Mouse (Mus musculus): ENCODE measurements around the gene Slc8a1. TPM values are rescaled to one million over a fixed set of nuclear protein-coding genes. Genes with fewer than 3 reads are reported as not detected.

The Slc8a1 gene
- polyA plus RNA-seq, 1 experiment = 73.8 TPM

DNA sequence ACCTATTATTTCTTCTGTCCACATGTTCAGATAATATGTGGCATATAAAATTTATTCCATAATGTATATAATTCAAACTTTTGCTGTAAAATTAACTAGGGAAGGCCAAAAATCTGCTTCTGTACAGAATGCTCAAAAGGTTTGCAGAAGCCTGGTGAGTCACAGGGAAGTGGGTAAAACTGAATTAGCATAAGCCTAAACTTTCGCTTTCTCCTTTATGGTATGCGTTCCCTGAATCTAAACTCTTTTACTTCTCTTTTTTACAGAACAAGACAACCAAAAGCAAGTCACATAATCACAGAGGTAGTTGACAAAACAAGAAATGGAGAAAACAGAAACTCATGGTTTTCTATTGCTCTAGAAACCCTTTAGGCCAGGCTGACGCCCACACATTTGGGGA, 202.1 kb downstream of the Slc8a1 start:
- 61% methylated on average over 3 of the region's 3 CpGs for WGBS
- Histone ChIP-seq H3K27ac (ENCODE audit: insufficient read depth, low read depth, low read length) (no peak overlapping the region), H3K4me1 (ENCODE audit: control insufficient read depth, insufficient read depth, low read length) (no peaks in the 10 kb centered on the region), H3K4me3 (ENCODE audit: insufficient read depth, low read depth, low read length) (no peak overlapping the region)
- TF ChIP-seq CTCF (IDR thresholded peaks at IDR 0.05; ENCODE audit: insufficient read depth, low read depth, low read length) (no peak), POLR2A (IDR thresholded peaks at IDR 0.05; ENCODE audit: insufficient read depth, low read depth, low read length) (no peak)

DNA sequence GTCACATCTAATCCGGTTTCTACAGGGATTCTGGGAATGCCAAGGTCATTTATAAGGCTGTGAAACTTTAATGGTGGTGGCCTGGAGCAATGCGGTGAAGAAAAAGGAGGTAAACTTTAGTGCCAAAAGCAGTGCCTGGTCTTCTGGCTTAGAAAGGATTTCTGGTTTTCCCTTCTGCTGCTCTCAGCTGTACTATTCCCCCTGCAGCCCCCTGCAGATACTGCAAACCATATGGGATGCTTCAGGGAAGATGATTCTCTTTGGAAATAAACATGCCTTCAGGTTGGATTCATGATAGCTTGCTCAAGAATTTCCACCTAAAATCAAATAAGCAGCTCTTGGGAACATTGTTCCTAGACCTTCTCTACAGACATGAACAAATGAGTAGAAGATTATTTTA, 208.3 kb downstream of the Slc8a1 start:
- 70% methylated on average over 2 of the region's 2 CpGs for WGBS
- Histone ChIP-seq H3K4me3 (ENCODE audit: insufficient read depth, low read depth, low read length) (no peak overlapping the region), H3K4me1 (ENCODE audit: control insufficient read depth, insufficient read depth, low read length) (no peaks in the 10 kb centered on the region), H3K27ac (ENCODE audit: insufficient read depth, low read depth, low read length) (no peak overlapping the region)
- TF ChIP-seq POLR2A (IDR thresholded peaks at IDR 0.05; ENCODE audit: insufficient read depth, low read depth, low read length) (no peak), CTCF (IDR thresholded peaks at IDR 0.05; ENCODE audit: insufficient read depth, low read depth, low read length) (no peak)

DNA sequence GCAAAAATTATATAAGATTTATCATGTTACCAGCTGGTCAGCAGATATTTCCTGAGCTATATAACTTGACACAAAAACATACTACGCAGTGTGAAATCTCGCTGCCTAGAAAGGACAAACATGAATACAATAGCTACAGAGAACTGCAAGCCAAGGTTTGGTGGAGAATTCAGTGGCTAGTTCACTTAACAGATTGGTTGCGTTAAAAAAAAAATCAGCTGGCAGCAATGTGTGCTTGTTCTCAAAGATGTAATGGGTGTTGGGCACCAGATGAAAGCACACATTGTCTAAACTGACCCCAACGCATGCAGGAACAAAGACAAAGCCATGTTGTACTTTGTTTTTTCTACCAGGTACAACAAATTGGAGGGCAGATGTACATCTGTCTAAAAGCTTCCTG, 209.2 kb downstream of the Slc8a1 start:
- TF ChIP-seq CTCF (IDR thresholded peaks at IDR 0.05; ENCODE audit: insufficient read depth, low read depth, low read length) = no peak
- no peak for TF ChIP-seq POLR2A (IDR thresholded peaks at IDR 0.05; ENCODE audit: insufficient read depth, low read depth, low read length)
- 72% methylated on average over 4 of the region's 4 CpGs for WGBS

DNA sequence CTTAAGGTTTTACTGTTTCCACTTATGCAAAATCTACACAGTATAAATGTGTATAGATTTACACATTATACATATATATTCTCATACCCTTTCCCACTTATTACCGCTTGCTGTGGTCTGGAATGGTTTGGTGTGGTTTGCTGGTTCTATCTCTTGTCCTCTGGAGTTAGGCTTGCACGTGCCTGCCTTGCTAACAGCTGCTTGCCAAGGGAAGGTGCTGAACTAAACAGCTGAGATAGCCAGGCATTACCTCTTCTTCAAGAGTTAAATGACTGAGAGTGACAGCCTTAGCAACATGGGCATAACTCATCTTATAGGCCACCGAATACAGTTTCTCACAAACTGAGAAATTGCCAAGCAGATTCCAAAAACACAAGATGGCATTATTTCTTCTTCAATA, 211.7 kb downstream of the Slc8a1 start:
- Histone ChIP-seq H3K27ac (ENCODE audit: insufficient read depth, low read depth, low read length) (no peak overlapping the region), H3K4me1 (ENCODE audit: control insufficient read depth, insufficient read depth, low read length) (no peaks in the 10 kb centered on the region), H3K4me3 (ENCODE audit: insufficient read depth, low read depth, low read length) (no peak overlapping the region)
- TF ChIP-seq POLR2A (IDR thresholded peaks at IDR 0.05; ENCODE audit: insufficient read depth, low read depth, low read length) (no peak), CTCF (IDR thresholded peaks at IDR 0.05; ENCODE audit: insufficient read depth, low read depth, low read length) (no peak)
- 88% methylated on average over 3 of the region's 3 CpGs for WGBS

More for the DNA sequence above, 209.2 kb downstream of the Slc8a1 start:
- no peak overlapping the region for H3K4me3 ChIP-seq (ENCODE audit: insufficient read depth, low read depth, low read length)
- H3K4me1 ChIP-seq (ENCODE audit: control insufficient read depth, insufficient read depth, low read length) = no peaks in the 10 kb centered on the region
- no peak overlapping the region for H3K27ac ChIP-seq (ENCODE audit: insufficient read depth, low read depth, low read length)

DNA sequence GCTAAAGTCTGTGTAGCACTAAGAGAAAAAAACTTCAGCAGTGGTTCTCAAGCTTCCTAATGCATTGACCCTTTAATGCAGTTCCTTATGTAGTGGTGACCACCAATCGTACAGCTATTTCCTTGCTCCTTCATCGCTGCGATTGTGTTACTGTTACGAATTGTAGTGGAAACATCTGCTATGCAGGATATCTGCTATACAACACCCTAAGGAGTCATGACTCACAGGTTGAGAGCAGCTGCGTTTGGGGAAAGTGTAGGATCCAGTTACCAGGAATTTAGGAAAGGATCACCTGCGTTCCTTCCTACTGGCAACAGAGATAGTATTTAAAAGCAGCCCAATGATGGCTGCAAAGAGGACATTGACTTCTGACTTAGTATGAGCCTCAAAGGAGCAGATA, 213.4 kb downstream of the Slc8a1 start:
- Histone ChIP-seq H3K4me3 (ENCODE audit: insufficient read depth, low read depth, low read length) (no peak overlapping the region), H3K27ac (ENCODE audit: insufficient read depth, low read depth, low read length) (no peak overlapping the region), H3K4me1 (ENCODE audit: control insufficient read depth, insufficient read depth, low read length) (no peaks in the 10 kb centered on the region)
- TF ChIP-seq CTCF (IDR thresholded peaks at IDR 0.05; ENCODE audit: insufficient read depth, low read depth, low read length) (no peak), POLR2A (IDR thresholded peaks at IDR 0.05; ENCODE audit: insufficient read depth, low read depth, low read length) (no peak)
- 40% methylated on average over 6 of the region's 6 CpGs for WGBS

DNA sequence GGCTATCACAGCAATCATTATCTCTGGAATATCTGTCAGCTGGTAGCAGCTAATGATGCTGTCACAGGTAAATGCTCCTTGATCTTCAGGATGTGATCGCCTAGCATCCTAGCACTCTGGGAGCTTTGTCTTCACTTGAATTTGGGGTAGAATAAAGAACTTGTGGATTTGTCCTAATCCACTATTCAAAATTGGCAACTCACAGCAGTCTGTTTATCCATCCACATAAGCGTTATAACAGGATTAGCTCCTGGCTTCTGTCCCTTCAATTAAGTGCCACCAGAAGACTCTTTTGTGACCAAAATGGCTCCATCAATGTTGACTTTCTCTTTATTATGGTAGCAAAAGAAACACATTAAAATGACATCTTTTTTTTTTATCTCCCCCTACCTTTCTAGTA, 214.2 kb downstream of the Slc8a1 start:
- H3K4me3 ChIP-seq (ENCODE audit: insufficient read depth, low read depth, low read length) = no peak overlapping the region
- H3K27ac ChIP-seq (ENCODE audit: insufficient read depth, low read depth, low read length) = no peak overlapping the region
- WGBS = 62% methylated on average over 2 of the region's 2 CpGs
- TF ChIP-seq CTCF (IDR thresholded peaks at IDR 0.05; ENCODE audit: insufficient read depth, low read depth, low read length) = no peak
- no peak for TF ChIP-seq POLR2A (IDR thresholded peaks at IDR 0.05; ENCODE audit: insufficient read depth, low read depth, low read length)
- no peaks in the 10 kb centered on the region for H3K4me1 ChIP-seq (ENCODE audit: control insufficient read depth, insufficient read depth, low read length)

DNA sequence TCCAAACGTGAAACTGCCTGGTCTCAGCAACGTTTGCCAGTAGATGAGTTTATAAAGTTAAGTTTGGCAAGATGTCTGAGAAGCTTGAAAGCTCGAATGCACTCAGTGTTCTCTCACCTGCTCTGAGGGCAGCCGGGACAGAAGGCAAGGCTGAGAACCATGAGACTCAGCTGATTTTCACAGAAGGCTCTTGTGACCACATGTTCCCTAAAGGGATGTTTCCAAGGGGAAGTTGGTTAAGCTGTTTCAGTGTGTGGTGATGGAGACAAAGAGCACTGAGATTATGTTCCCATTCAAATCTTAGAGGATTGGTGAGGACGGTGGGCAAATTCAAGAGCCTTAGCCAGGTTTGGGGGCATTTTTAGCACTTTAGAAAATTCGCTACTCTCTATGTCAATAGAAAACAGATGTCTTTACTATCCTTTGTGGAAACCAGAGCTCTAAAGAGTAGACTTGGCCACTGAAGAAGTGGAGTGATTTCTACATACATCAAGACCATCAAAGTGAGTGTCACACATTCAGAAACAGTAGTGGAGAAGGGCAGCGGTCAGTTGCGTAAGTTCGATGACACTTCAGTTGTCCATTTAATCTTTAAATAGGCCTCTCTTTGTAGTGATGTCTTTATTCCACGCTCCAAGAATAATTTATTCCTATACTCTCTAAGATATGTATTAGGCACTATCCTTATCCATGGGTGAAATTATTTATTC, 219.7 kb downstream of the Slc8a1 start:
- no peak for TF ChIP-seq CTCF (IDR thresholded peaks at IDR 0.05; ENCODE audit: insufficient read depth, low read depth, low read length)
- peaks cover 7% of the 10 kb centered on the region for H3K4me1 ChIP-seq (ENCODE audit: control insufficient read depth, insufficient read depth, low read length)
- 87% methylated on average over 10 of the region's 10 CpGs for WGBS
- no peak overlapping the region for H3K4me3 ChIP-seq (ENCODE audit: insufficient read depth, low read depth, low read length)
- no peak overlapping the region for H3K27ac ChIP-seq (ENCODE audit: insufficient read depth, low read depth, low read length)

DNA sequence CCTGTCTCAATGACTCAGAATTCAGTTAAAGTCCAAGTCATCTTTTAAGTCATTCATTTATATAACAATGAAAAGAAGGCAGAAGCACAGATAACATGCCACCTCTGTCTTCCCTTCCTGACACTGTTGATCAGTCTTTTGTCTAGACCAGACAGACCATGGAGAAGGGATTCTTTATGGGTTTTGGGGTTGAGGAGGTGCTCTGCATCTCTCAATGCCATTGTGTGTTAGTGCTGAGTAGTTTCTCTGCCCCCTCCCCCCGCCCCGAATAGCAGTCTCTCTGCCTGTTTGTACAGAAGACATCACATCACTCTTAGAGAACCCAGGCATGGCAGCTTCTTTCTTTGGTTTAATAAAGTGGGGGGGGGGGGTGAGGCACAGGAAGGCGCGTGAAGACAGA, 222.0 kb downstream of the Slc8a1 start:
- Histone ChIP-seq H3K4me1 (ENCODE audit: control insufficient read depth, insufficient read depth, low read length) (peaks cover 7% of the 10 kb centered on the region), H3K27ac (ENCODE audit: insufficient read depth, low read depth, low read length) (no peak overlapping the region), H3K4me3 (ENCODE audit: insufficient read depth, low read depth, low read length) (no peak overlapping the region)
- TF ChIP-seq POLR2A (IDR thresholded peaks at IDR 0.05; ENCODE audit: insufficient read depth, low read depth, low read length) (no peak), CTCF (IDR thresholded peaks at IDR 0.05; ENCODE audit: insufficient read depth, low read depth, low read length) (no peak)
- WGBS = 84% methylated on average over 4 of the region's 4 CpGs

- Histone ChIP-seq H3K4me3 (ENCODE audit: insufficient read depth, low read depth, low read length) (no peak overlapping the region), H3K4me1 (ENCODE audit: control insufficient read depth, insufficient read depth, low read length) (peaks cover 7% of the 10 kb centered on the region), H3K27ac (ENCODE audit: insufficient read depth, low read depth, low read length) (no peak overlapping the region)
- TF ChIP-seq POLR2A (IDR thresholded peaks at IDR 0.05; ENCODE audit: insufficient read depth, low read depth, low read length) = no peak
- no peak for TF ChIP-seq CTCF (IDR thresholded peaks at IDR 0.05; ENCODE audit: insufficient read depth, low read depth, low read length)
- WGBS = 85% methylated on average over 4 of the region's 4 CpGs
Measured at GRCm38 (mm10) chr17:81514022-81514421, 224.2 kb downstream of the Slc8a1 start.
